Mouse (Mus musculus): Measurements from ENCODE around the gene Ak4.

Ak4 gene

GRCm38 (mm10) chr4:101459358-101459757 lies 40.3 kb downstream of the Ak4 start:
- WGBS: 58% methylated on average over 4 of the region's 4 CpGs

GRCm38 (mm10) chr4:101460114-101460513 lies 41.0 kb downstream of the Ak4 start:
- WGBS: 88% methylated on average over 1 of the region's 1 CpGs

DNA sequence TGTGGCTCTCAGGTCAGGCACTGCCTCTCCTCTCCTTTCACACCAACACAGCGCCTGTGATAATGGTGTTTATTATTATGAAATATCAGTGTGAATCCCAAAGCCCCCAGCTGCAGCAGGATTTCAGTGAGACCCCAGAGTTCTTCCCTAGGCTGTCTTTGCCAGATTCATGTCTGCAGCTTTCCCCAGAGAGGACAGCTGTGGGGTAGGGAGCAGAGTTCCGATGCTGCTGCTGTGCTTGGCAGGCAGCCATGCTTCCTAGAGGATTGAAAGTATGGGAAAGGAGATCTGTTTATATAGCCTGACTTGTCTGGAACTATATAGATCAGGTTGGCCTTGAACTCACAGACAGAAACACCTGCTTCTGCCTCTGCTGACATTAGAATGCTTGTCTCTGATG lies 43.0 kb downstream of the Ak4 start:
- WGBS: 72% methylated on average over 2 of the region's 2 CpGs

DNA sequence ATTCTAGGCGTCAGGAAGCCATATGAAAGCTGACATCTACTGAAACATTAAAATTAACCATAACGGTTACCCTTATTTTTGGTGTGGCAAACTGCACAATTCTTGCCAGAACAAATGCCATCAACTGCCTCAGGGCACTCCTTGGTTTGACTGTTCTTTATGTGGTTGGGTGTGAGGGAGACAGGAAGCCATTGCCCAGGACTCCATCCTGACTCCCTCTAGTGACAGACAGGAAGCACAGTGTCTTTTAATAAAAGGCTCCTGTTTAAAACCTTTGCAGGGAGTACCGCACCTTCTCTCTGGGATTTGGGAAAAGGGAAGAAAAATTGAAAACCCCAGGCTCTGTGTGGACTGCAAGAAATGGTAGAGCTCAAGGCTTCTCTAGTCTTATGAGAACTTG lies 47.2 kb downstream of the Ak4 start:
- WGBS: 68% methylated on average over 3 of the region's 3 CpGs

DNA sequence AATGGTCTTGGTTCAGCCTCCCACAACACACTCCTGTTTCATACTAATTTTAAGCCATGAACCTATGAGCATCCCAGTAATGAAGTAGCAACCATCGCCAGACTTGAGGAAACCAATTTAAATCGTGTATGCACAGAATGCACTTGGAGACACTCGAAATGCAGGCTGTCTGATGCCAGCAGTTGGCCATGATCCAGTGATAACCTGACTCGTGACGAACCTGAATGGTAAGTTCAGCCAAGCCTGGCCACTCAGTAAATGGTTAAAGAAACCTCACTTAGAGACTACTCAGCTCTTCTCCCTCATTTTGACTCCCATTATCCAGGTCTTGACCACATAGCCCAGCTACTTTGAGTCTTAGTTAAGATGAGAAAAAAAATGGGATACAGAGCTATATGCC lies 50.2 kb downstream of the Ak4 start:
- 60% methylated on average over 5 of the region's 5 CpGs for WGBS

- WGBS: 25% methylated on average over 5 of the region's 5 CpGs
These were observed 51.5 kb downstream of the Ak4 start for GRCm38 (mm10) chr4:101470543-101470942.

GRCm38 (mm10) chr4:101472767-101473166 lies 53.7 kb downstream of the Ak4 start:
- 38% methylated on average over 3 of the region's 3 CpGs for WGBS

DNA sequence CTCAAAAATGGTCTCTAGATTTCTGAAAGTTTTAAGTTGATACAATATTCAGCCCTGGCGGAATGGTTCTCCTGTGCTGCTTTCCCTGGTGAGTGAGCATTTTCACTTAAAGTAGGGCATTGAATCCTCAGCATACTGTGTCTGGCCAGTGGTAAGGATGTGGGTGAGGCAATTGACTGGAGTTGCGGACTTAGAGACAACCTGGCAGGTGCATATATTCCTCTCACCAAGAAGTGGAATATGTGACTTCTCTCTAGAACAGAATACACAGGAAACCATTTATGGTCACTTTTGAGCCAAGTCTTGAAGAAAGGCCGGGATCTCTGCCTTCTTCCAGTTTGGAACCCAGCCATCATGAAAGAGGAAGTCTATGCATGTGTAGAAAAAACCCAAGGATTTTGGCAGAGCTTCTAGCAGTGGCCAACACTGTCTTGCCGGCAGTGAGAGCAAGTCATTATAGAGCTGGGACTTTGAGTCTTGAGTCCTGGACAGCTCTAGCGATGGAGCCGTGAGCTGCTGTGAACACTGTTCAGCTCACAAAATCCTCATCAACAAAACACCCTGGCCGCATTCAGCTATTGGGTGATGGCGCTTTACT lies 71.3 kb downstream of the Ak4 start:
- 64% methylated on average over 8 of the region's 8 CpGs for WGBS

GRCm38 (mm10) chr4:101491704-101492103 lies 72.6 kb downstream of the Ak4 start:
- 85% methylated on average over 6 of the region's 6 CpGs for WGBS

DNA sequence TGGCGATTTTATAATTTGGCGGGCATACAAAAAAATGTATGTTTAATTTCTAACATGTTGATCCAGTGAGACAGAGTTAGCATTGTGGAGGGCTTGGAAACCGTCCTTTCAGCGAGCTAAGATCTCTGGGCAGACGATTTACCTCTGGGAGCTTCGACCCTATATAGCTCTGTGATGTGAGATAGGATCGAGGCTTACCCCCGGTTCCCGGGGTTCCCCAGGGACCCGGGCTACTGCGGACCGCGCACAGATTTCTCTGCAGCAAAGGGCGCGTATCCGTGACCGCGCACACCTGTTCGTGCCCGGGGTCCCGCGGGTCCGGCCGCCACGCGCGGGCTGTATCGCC lies 77.1 kb downstream of the Ak4 start:
- WGBS: 4% methylated on average over 28 of the region's 28 CpGs

GRCm38 (mm10) chr4:101496534-101497237 lies 77.6 kb downstream of the Ak4 start, which contains the start of gene Dnajc6:
Gene Dnajc6, plus strand, starts transcription at chr4:101496648.
- 1% methylated on average over 57 of the region's 57 CpGs for WGBS

GRCm38 (mm10) chr4:101497336-101497735 lies 78.3 kb downstream of the Ak4 start:
- 4% methylated on average over 14 of the region's 14 CpGs for WGBS

DNA sequence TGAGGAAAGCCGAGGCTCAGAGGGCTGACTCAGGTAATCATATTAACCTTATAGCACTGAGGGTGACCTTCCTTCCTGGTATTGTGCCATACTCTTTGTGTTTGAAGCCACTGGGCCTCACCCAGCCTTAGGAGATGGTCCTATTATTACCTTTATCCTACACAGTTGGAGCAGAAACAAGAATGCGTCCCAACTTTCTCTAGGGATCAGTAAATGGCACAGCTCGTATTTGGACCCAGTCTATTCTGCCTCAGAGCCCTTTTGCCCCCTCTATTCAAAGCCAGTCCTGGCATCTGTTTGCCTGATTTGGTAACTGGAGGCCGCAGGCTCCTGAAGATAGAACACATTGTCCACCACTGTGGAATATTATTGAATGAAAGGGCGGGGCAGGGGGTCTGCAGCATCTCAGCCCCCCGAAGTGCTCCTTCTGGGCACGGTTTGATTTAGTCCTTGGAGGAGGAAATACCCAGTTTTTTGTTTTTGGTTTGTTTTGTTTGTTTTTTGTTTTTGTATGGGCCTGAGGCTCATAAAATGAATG lies 85.5 kb downstream of the Ak4 start:
- 65% methylated on average over 7 of the region's 7 CpGs for WGBS

DNA sequence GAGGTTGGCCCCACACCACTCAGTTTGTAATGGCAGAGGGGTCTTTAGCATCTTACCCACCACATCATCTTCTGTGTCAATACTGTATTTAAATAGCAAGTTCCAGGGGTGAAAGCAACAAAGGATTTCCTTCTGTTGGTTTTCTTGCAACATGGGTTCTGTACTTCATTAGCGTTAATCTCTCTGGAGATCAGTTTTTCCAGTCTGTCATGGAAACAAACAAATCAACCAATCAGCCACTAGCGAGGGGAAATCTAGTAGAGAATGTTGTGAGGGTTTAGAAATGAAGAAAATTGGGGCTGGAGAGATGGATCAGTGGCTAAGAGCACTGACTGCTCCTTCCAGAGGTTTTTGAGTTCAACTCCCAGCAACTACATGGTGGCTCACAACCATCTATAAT lies 86.9 kb downstream of the Ak4 start:
- WGBS: 69% methylated on average over 2 of the region's 2 CpGs

DNA sequence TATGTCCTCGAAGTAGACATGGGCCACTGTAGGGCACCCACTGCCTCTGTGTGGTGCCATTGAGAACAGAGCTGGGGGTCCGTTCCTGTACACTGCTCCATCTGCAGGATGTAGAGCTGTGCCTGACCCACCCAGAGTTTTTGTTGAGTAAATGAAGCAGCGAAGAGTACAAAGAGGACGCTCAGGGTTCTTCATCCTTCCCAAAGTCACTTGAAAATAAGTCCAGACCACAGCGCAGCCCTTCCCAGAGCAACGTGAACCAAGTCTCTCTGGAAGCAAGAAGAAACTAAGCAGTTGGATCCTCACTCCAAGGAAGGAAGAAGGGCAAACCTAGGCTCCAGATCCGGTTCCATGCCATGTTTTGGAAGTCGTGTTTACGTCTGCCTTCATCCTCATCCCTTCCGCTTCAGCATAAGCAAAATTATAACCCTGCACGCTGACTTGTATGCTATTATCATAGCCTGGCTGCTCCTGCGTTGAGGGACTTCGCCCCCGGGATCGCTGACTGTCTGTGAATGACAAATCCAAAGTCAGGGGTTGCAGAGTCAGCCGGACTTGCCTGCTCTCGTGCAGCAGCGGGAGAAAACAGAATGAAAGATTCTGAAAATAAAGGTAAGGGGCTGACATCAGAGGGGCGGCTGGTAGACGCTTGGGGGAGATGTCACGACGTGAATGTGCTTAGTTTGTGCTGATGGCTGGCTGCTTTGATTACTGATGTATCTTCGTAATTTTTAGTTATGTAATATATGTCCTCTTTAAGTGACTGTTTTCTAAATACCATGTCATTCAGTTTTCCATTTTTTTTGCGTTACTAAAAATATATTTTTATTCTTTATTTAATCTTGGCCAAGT lies 88.7 kb downstream of the Ak4 start:
- WGBS: 8% methylated on average over 24 of the region's 24 CpGs

DNA sequence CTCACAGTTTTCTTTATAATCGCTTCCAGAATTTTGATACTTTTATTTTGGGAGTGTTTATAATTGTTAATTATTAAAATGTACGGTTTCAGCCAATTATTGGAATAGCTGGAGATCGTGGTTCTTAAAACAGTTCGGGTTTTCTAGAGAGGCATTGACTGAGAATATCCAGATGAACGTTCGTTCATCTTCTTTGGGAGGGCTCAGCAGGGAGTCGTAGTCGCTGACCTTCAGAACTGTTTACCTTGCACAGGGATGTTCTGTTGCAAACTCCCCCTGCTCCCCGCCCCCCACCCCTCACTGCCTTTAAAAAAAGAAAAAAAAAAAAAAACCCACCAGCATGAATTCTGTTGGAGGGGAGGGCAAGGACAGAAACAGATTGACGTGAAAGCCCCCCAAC lies 89.4 kb downstream of the Ak4 start:
- 1% methylated on average over 10 of the region's 10 CpGs for WGBS

DNA sequence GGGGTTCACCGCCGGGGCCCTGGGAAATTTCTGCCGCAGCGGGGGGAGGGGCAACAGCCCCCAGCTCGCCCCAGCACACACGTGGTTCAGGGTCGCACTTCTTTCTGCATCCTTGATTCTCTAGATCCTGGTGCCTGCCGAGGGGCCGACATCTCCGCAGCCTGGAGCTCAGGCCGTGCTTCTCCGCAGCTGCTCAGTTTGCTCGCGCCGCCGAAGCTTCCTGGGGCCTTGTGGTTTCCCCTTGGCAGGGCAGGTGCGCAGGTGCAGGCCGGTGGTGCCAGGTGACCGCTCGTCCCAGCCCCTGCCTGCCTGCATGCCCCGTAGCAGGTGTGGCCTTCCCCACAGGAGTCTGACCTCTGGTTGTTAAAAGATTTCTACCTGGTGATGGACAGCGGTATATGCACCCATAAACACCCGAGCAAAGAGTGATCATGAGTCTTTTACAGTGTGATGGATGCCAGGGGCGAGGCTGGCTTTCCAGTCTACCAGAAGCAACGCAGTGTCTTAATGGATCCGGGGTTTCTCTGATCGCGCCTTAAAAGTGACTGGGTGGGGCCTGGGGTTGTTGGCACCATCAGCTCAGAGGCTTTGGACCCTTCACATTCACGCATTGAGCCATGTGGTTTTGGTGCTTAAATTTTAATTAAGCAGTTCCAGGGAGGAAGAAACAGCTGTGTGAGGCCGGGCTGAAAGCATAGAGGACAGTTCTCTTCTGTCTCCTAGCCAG lies 89.9 kb downstream of the Ak4 start:
- 3% methylated on average over 30 of the region's 30 CpGs for WGBS

GRCm38 (mm10) chr4:101510111-101510903 lies 91.2 kb downstream of the Ak4 start:
- WGBS: 51% methylated on average over 8 of the region's 8 CpGs

- 55% methylated on average over 5 of the region's 5 CpGs for WGBS
These were observed 91.8 kb downstream of the Ak4 start for GRCm38 (mm10) chr4:101510904-101511210.

DNA sequence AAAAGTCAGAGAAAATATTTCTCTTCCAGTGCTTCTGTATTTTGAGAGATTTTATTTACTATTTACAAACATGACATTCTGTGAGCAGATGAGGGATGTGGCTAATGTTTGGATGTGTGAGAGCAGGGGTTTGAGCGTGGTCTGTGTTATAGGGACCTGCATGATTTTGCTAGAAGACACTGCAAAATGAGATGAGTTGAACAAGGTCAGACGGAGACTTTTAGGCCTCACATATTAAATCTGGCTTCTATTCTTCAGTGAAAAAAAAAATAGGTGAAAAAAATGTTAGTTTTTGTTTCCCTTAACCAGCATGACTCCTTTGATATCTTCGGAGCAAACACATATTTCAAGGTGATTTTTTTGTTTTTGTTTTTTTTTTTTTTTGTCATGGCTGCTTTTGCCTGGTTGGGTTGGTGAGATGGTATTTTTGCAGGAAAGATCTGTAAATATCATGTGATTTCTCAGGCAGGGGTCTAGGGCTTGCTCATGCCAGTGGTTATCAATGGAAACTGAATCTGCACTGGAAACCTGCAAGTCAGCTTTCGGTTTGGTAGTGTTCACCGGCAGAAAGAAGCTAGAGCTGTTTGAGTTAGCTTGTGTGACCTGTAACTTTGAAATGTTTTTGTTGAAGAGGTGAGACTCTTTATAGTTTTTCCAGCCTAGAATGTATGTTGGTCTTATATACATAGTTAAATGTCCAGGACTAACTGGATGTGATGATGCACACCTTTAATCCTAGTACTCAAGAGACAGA lies 92.9 kb downstream of the Ak4 start:
- WGBS: 74% methylated on average over 5 of the region's 5 CpGs

Data from cerebral cortex, adult 2 months (tissue).